Mouse (Mus musculus) megakaryocyte, adult 5-6 weeks (primary cell): ENCODE results near the gene Ypel2. TPM values are rescaled to one million over a fixed set of nuclear protein-coding genes. Genes with fewer than 3 reads are reported as not detected.

Source experiments
- ATAC-seq: 2 replicates; pipeline ENCODE4 v1.8.0; 2016; ENCODE audit warnings: mild to moderate bottlenecking, inconsistent platforms; ENCODE audit not compliant: poor library complexity, severe bottlenecking
- total RNA-seq, 2 experiments: library from RNA; stranded (forward) in 1 of 2; stranded (reverse) in 1 of 2; fragments of 153-499, 151-499 nt in 1 of 2; fragments of 221-1000, 200-1000 nt in 1 of 2; gene quantifications; 2 replicates each; pipeline versions ENCODE4 v1.2.3 to v1.2.4; 2015 to 2017

Ypel2 gene
- total RNA-seq, 2 experiments from 2014 or later = 6.9 to 7.5 TPM

GRCm38 (mm10) chr11:86936938-86937337, 56.6 kb downstream of the Ypel2 start:
- no peak for ATAC-seq

GRCm38 (mm10) chr11:86934895-86935294, 58.6 kb downstream of the Ypel2 start:
- no peak for ATAC-seq

GRCm38 (mm10) chr11:86932201-86932600, 61.3 kb downstream of the Ypel2 start:
- ATAC-seq = no peak

- no peak for ATAC-seq
Observed at GRCm38 (mm10) chr11:86930636-86931180, 62.8 kb downstream of the Ypel2 start.

GRCm38 (mm10) chr11:86929985-86930384, 63.5 kb downstream of the Ypel2 start:
- ATAC-seq = no peak

GRCm38 (mm10) chr11:86929531-86929930, 64.0 kb downstream of the Ypel2 start:
- ATAC-seq = no peak

- ATAC-seq = peak; percentile 45
Observed at GRCm38 (mm10) chr11:86925085-86925638, 68.3 kb downstream of the Ypel2 start.

GRCm38 (mm10) chr11:86924629-86925028, 68.9 kb downstream of the Ypel2 start:
- no peak for ATAC-seq

- no peak for ATAC-seq
Observed at GRCm38 (mm10) chr11:86923654-86924053, 69.9 kb downstream of the Ypel2 start.

- ATAC-seq = no peak
Observed at GRCm38 (mm10) chr11:86922029-86922428, 71.5 kb downstream of the Ypel2 start.

GRCm38 (mm10) chr11:86921335-86921734, 72.2 kb downstream of the Ypel2 start:
- no peak for ATAC-seq

GRCm38 (mm10) chr11:86920111-86921080, 73.1 kb downstream of the Ypel2 start:
- ATAC-seq = peak; percentile 24; the same call in 1 of the 2 replicates

- ATAC-seq = no peak
Observed at GRCm38 (mm10) chr11:86919468-86919867, 74.0 kb downstream of the Ypel2 start.

- ATAC-seq = no peak
Observed at GRCm38 (mm10) chr11:86917536-86917935, 76.0 kb downstream of the Ypel2 start.

- ATAC-seq = no peak
Observed at GRCm38 (mm10) chr11:86916596-86917249, 76.8 kb downstream of the Ypel2 start.

GRCm38 (mm10) chr11:86914329-86914728, 79.2 kb downstream of the Ypel2 start:
- ATAC-seq = no peak

GRCm38 (mm10) chr11:86910244-86910643, 83.3 kb downstream of the Ypel2 start:
- no peak for ATAC-seq

- ATAC-seq = no peak
Observed at GRCm38 (mm10) chr11:86909028-86909427, 84.5 kb downstream of the Ypel2 start.

GRCm38 (mm10) chr11:86907889-86908590, 85.5 kb downstream of the Ypel2 start:
- peak; percentile 88 for ATAC-seq

- no peak for ATAC-seq
Observed at GRCm38 (mm10) chr11:86906767-86907662, 86.5 kb downstream of the Ypel2 start.
